Comparison of ENCODE assay signal across 7 mouse cellular contexts in the genomic region with DNA sequence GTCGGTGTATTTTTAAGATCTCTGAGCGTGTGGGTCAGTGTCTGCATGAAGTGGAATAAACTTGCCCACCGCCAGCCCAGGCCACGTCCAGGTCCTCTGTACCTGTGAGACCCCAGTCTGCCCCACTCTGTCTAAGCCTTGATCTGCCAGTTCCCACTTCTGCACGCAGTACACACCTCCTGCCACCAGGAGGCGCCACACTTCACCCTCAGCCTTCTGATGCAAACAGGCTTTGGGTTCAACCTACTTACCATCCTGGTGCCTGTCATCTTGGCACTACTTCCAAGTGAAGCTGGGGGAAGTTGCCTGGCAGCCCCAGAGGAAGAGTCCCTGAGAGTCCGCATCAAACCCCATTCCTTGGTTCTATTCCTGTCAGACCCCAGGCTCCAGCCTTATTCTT. TPM values are rescaled to one million over a fixed set of nuclear protein-coding genes. Genes with fewer than 3 reads are reported as not detected.
DNase-seq lines count a peak whose midpoint lies in the region; TF ChIP-seq lines count a peak whose summit lies in the region.

No protein-coding gene starts in this region.

- H3K4me1 ChIP-seq in embryonic fibroblast, embryonic 13.5 days (ENCODE audit: control insufficient read depth, insufficient read depth, low read length): no peaks in the 10 kb centered on the region

- DNase-seq in urinary bladder, adult 18-20 months (ENCODE audit: low spot score in 2 of 2): peak; percentile 41 to 56
- no peak for DNase-seq in urinary bladder, postnatal 10 days (ENCODE audit: low spot score)
- peak; percentile 72 for DNase-seq in adrenal gland, postnatal 25 days
- DNase-seq in kidney, adult 9 months: peak; percentile 85
- peak; percentile 69 to 75 for DNase-seq in lung, adult 18-20 months
- DNase-seq in spleen, postnatal 10 days (ENCODE audit: low spot score in 2 of 2): peak; percentile 79 to 90

- no peak overlapping the region for H3K27ac ChIP-seq in embryonic fibroblast, embryonic 13.5 days (ENCODE audit: insufficient read depth, low read length)

- no peak overlapping the region for H3K4me3 ChIP-seq in embryonic fibroblast, embryonic 13.5 days (ENCODE audit: insufficient read depth, low read length)

- TF ChIP-seq CTCF in embryonic fibroblast, embryonic 13.5 days (IDR thresholded peaks at IDR 0.05; ENCODE audit: borderline replicate concordance, insufficient read depth, low read length): peak; percentile 94

- no peak for TF ChIP-seq POLR2A in embryonic fibroblast, embryonic 13.5 days (IDR thresholded peaks at IDR 0.05; ENCODE audit: low read depth, low read length)

RNA-seq across cellular contexts. Expression of gene Ehd1, which starts 14.3 kb away (rescaled TPM):
- 101 and 126 TPM in 2 replicates for total RNA-seq in adrenal gland, postnatal 25 days (2021)
- polyA plus RNA-seq in embryonic fibroblast, embryonic 13.5 days (2011; ENCODE audit: insufficient read length, low read depth, missing spikeins): 72.9 and 96.4 TPM in 2 replicates

RNA-seq across cellular contexts. Expression of gene Atg2a, which starts 20.8 kb away (rescaled TPM):
- total RNA-seq in adrenal gland, postnatal 25 days (2021): 33.8 and 47.0 TPM in 2 replicates
- polyA plus RNA-seq in embryonic fibroblast, embryonic 13.5 days (2011; ENCODE audit: insufficient read length, low read depth, missing spikeins): 13.0 and 14.3 TPM in 2 replicates

RNA-seq across cellular contexts. Expression of gene Ppp2r5b, which starts 26.6 kb away (rescaled TPM):
- total RNA-seq in adrenal gland, postnatal 25 days (2021): 95.5 and 103 TPM in 2 replicates
- 26.0 and 33.0 TPM in 2 replicates for polyA plus RNA-seq in embryonic fibroblast, embryonic 13.5 days (2011; ENCODE audit: insufficient read length, low read depth, missing spikeins)

RNA-seq across cellular contexts. Expression of gene Gpha2, which starts 36.0 kb away (rescaled TPM):
- 20.1 and 25.8 TPM in 2 replicates for total RNA-seq in adrenal gland, postnatal 25 days (2021)
- polyA plus RNA-seq in embryonic fibroblast, embryonic 13.5 days (2011; ENCODE audit: insufficient read length, low read depth, missing spikeins): not detected in 2 replicates

RNA-seq across cellular contexts. Expression of gene Cdc42bpg, which starts 44.0 kb away (rescaled TPM):
- total RNA-seq in adrenal gland, postnatal 25 days (2021): 22.8 and 34.2 TPM in 2 replicates
- 17.0 and 18.6 TPM in 2 replicates for polyA plus RNA-seq in embryonic fibroblast, embryonic 13.5 days (2011; ENCODE audit: insufficient read length, low read depth, missing spikeins)
